Mouse (Mus musculus) right cerebral cortex, postnatal 36 days (tissue): ENCODE measurements at regions not wholly inside any gene's neighbourhood (a gene's known extent, or its start where the extent isn't known, plus 50 kb on each side); places are given as distances from the start of the nearest gene placed in this dataset.

Experiments used
- DNase-seq, 2 experiments: peaks; one replicate each; pipeline ENCODE4 v3.0.0; 2022; ENCODE audit warnings: low spot score in 2 of 2, mixed read lengths in 1 of 2

DNA sequence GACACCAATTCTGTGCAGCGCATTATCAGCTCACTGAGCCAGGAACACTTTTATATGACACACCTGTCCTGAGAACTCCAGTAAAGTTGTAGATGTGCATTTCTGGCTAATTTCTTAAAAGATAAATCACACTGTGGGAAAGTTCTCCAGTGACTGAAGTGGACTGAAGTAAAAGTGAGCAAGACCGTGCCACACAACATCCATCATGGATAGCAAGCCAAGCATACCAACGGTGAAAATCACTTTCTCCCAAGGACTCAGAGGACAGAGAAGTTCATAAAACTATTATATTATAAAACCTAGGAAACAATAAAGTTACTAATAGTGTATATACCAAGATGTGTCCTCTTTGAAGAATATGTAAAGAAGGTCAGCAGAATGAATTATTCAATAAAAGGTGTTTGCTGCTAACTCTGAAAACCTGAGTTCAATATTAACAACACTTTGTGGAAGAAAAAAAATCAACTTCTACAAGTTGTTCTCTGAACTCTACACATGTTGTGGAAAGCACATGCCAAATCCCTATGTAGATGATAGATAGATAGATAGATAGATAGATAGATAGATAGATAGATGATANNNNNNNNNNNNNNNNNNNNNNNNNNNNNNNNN, 298.2 kb upstream of the Igbp1b start:
- DNase-seq: no peak

GRCm38 (mm10) chr6:138950888-138951287, 292.5 kb upstream of the Igbp1b start:
- no peak for DNase-seq

DNA sequence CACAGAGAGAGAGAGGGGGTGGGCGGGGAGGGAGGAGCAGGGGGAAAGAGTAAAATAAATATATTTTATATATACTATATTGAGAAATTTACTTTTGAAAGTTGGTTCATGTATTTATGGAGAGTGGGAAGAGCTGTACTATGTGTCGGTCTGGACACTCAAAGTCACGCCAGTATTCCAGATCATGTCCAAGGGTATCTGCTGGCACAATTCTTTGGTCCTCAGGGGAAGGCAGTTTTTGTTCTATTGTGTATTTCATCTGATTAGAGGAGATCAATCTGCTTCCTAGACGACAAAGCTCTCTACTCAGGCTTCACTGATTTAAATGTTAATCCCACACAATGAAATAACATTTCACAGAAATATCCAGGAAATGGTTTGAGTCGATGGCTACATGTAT, 288.3 kb upstream of the Igbp1b start:
- no peak for DNase-seq

DNA sequence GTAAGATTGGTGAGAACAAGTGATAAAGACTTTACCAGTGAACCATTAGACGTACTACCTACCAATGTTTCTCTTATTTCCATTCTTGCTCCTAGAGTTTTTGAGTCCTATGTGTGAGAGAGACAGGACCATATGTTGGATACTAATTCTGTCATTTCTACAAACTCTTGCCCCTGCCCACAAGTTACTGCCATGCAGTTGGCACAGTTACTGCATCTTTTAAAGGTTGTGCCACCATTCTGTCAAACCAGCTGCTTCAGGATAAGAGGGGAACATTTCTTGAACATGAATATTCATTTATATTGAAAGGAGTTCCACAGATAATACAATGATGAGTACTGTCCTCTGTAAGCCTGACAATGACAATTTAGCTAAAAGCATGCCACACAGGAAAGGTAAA, 287.1 kb upstream of the Igbp1b start:
- peak; percentile 2 to 8 for DNase-seq

- no peak for DNase-seq
Measured at GRCm38 (mm10) chr6:138920161-138920560, 261.8 kb upstream of the Igbp1b start.

DNA sequence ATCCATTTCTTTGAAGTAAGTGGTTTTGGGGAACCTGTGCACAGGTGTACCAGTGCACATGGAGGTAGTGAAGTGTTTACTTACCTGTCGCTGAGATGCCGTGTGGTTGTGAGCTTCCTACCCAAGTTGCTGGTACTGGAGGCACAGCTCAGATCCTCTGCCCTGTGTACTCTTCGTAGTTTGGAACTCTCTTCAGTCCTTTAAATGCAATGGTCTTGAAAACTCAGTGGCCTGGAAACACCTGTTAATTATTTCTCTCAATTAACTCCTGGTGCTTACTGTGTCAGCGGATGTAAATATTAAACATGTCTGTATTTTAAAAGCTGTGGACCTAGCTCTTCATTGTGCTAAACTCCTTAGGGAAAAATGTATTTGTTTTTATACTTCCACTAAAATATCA, 261.2 kb upstream of the Igbp1b start:
- no peak for DNase-seq

GRCm38 (mm10) chr6:138914981-138915380, 256.6 kb upstream of the Igbp1b start:
- DNase-seq: no peak

- DNase-seq: peak in 1 of 2 experiments; percentile 8
Measured at GRCm38 (mm10) chr6:138873610-138874009, 215.3 kb upstream of the Igbp1b start.

DNA sequence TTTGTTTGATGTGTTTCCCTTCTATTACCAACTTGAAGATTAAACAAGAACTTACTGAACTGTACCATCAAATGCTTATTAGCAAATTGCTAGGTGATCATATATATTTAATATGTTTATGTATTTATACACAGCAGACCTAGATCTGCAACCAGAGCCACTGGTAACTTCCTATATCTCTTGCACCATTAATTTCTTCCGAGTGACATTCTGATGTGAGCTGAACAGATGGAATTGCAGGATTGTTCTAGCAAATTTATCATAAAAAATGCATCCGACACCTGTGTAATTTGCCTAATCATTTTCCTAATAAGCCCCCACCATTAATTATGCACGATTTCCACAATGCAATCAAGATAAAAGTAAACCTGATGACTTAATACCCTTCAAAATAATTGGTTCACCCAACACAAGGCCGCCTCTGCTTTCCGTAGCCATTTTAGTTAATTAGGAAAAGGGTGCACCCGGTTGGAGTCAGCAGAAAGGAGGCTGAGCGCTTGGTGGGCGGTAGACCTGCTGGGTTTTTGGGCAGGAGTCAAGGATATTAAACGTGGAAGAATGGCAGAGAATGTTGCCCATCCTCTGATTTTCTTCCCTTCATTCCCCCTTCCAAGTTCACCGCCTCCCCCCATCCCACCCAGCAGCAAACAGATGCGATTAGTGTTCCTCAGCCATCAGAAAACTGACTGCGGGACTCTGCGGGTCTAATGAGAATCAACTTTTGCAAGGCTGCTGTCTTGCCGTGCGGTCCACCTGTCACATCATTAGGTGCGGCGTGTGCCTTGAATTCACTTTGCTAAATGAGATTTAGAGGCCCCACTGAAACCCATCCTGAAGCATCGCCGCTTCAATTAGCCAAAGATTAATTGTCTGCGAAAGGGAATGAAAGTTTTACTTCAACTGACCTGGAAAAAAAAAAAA, 214.4 kb upstream of the Igbp1b start:
- DNase-seq: no peak

GRCm38 (mm10) chr6:138838043-138838442, 179.7 kb upstream of the Igbp1b start:
- no peak for DNase-seq

DNA sequence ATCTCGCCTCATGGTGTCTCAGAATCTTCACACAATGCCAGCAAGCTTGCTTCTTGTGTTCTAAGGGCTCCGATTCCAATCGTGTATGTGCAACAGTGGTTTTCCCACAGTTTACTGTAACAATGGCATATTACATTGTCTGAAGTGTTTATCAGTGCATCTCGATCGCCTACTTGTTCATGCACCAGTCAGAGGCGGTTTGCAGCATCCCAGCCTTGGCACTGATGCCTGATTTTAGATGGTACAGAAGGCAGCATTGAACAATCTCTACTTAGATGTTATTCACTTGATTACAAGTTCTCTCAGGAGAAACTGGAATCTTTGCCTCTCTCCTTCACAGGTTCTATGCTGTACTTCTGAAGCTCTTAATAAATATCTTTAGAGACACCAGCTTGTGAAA, 176.5 kb upstream of the Igbp1b start:
- no peak for DNase-seq

- no peak for DNase-seq
Measured at GRCm38 (mm10) chr6:138801835-138802234, 143.5 kb upstream of the Igbp1b start.

- peak in 1 of 2 experiments; percentile 39 for DNase-seq
Measured at GRCm38 (mm10) chr6:138800836-138801740, 142.7 kb upstream of the Igbp1b start.

DNA sequence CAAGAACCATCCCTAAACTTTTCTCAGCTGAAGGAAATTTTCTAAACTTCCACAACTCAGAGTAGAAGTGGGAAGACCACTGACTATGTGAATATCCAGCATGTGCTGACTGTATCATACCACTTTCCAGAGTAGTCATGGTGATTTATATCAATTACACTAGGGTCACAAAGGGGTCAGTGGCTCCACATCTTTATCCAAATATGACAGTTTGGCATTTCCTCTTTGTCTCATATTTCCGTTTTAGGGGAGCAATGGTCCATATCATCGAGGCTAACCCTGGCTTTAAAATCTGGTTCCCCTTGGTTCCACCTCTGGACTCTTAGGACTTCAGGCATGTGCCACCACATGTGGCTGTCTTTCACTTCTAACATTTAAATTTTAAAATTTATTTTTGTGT, 136.4 kb upstream of the Igbp1b start:
- no peak for DNase-seq

DNA sequence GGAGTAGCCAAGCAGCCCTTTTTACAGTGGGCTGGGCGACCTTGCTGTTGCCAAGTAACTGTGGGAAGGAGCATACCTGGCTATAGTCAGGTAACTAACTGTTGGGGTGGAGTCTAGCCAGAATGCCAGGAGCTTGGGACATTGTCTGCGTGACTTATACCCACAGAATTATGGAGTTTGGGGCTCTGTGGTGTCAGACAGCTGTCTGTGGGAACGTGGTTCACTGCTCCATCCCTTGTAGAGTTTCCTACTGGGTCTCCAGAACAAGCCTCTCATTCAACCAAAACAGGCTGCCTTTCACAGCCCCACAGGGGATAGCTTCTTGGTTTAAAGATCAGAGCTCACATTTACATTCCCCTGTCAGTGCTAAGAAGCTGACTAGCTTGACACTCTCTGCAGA, 134.5 kb upstream of the Igbp1b start:
- no peak for DNase-seq

DNA sequence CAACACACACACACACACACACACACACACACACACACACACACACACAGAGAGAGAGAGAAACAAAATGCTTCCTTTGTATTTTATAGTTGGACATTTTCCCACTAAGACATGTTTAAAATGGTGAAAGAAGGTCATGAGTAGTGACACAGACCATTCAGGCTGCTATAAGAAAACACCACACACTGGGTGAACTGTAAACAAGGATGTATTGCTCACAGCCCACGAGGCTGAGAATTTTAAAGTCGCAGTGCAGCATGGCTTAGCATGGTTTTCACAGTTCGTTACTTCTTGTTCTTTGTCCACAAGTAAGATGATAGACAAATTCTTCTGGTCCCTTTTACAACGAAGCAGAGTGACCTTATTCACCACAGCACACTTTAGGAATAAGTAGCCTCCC, 124.6 kb upstream of the Igbp1b start:
- no peak for DNase-seq

DNA sequence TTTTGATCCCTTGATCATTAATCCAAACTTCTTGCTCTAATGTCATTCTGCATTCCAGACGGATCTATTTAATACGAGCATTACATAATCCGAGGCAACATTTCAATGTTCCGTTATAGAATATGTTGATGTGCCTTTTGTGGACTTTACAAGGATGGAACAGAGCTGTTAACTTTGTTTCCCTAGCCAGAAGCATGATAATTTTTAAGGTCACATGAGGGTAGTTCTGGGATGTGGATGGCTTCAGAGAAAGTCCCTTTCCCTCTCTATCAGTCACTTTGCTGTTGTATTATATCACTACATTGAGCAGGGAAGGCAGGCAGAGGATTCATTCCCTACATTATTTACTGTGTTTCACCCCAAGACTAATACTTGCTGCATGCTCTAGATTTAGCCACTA, 124.1 kb upstream of the Igbp1b start:
- no peak for DNase-seq

- no peak for DNase-seq
Measured at GRCm38 (mm10) chr6:138761991-138762390, 103.6 kb upstream of the Igbp1b start.

DNA sequence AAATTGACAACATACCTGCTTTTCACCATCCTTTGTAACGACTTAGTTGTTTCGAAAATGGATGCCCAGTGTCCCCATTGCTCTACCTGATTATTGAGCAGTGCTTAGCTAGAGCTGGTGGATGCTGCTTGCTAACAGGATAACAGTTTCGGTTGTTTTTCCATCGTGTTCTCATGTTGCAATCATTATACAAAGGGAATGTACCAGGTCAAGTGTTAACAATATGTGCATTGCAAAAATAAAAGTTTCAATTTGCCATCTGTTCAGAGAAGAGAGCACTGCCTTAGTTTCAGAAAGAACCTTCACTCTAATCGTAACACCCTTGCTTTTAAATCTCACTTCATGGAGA, 96.6 kb upstream of the Igbp1b start:
- DNase-seq: no peak

- DNase-seq: no peak
Measured at GRCm38 (mm10) chr6:138754302-138754954, 96.1 kb upstream of the Igbp1b start.

GRCm38 (mm10) chr6:138717698-138718097, 59.4 kb upstream of the Igbp1b start:
- no peak for DNase-seq
